In the genomic region with DNA sequence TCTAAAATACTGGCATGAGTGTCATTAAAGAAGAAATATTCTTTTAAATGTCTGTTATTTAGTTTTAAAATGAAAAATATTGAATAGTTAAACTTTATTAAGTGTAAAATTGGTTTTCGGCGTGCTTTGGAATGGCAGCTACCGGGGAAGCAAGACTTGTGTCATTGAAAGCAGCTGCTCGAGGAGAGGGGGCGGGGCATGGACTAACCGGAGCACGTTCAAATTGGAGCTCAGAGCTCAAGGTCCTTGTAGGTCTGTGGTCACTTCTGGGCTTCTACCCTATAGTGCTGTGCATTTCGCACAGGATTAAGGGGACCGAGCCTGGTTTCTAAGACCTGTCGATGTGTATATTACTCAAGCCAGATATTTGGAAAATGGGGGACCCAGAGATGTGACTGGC, we compare ENCODE assay signal across 17 mouse cellular contexts.
DNase-seq lines count a peak whose midpoint lies in the region; ATAC-seq lines count a peak whose summit lies in the region.
"Had no signal": no experiment of that assay in that cellular context is flagged by ENCODE, and none has a peak within 500 bp of the region (broad histone marks: within the 10 kb centered on the region; RNA-seq: fewer than 3 reads in every experiment).

No protein-coding gene starts in this region.

- H3K36me3 ChIP-seq in embryonic facial prominence, embryonic 13.5 days = no peaks in the 10 kb centered on the region
- H3K36me3 ChIP-seq: forebrain, embryonic 12.5 days; hindbrain, embryonic 10.5 days; midbrain, embryonic 15.5 days; neural tube, embryonic 12.5 days had no signal

- WGBS in embryonic facial prominence, embryonic 13.5 days = 40% methylated on average over 10 of the region's 10 CpGs

- ATAC-seq in embryonic facial prominence, embryonic 13.5 days (ENCODE audit: insufficient number of reproducible peaks, insufficient read depth, low FRiP score, low TSS enrichment, low read depth) = no peak
- ATAC-seq in erythroid progenitor cell, adult 5-6 weeks (replicated peaks; ENCODE audit: low FRiP score, poor library complexity, severe bottlenecking) = no peak
- ATAC-seq: midbrain, embryonic 15.5 days; Patski had no signal

- peaks cover 23% of the 10 kb centered on the region for H3K27me3 ChIP-seq in embryonic facial prominence, embryonic 13.5 days
- H3K27me3 ChIP-seq: forebrain, embryonic 12.5 days; midbrain, embryonic 15.5 days; neural tube, embryonic 12.5 days had no signal

- no peaks in the 10 kb centered on the region for H3K9me3 ChIP-seq in embryonic facial prominence, embryonic 13.5 days
- H3K9me3 ChIP-seq: forebrain, embryonic 12.5 days; hindbrain, embryonic 10.5 days; midbrain, embryonic 15.5 days; neural tube, embryonic 12.5 days had no signal

- H3K4me3 ChIP-seq in embryonic facial prominence, embryonic 13.5 days = no peak overlapping the region
- H3K4me3 ChIP-seq: forebrain, embryonic 12.5 days; hindbrain, embryonic 10.5 days; layer of hippocampus, adult 2 months; left cerebral cortex, adult 2 months; midbrain, embryonic 15.5 days; neural tube, embryonic 12.5 days had no signal

- DNase-seq in heart, adult 11 months = peak; percentile 94
- no peak for DNase-seq in heart, postnatal 25 days (ENCODE audit: low spot score)
- DNase-seq in left cerebral cortex, postnatal 4 days = peak; percentile 2
- DNase-seq in left cerebral cortex, postnatal 36 days (ENCODE audit: low spot score in 2 of 2) = no peak
- DNase-seq in heart, postnatal 10 days = peak; percentile 18 to 22
- DNase-seq in frontal cortex, postnatal 14 days (ENCODE audit: low spot score in 2 of 2) = no peak
- DNase-seq: cerebellum, adult 11-12 months; liver had no signal

- no peak overlapping the region for H3K27ac ChIP-seq in embryonic facial prominence, embryonic 13.5 days
- H3K27ac ChIP-seq: forebrain, embryonic 12.5 days; hindbrain, embryonic 10.5 days; layer of hippocampus, adult 2 months; left cerebral cortex, adult 2 months; midbrain, embryonic 15.5 days; neural tube, embryonic 12.5 days had no signal

- peaks cover 31% of the 10 kb centered on the region for H3K4me1 ChIP-seq in embryonic facial prominence, embryonic 13.5 days
- H3K4me1 ChIP-seq: forebrain, embryonic 12.5 days; midbrain, embryonic 15.5 days; neural tube, embryonic 12.5 days had no signal

- peak overlapping the region; percentile 11; the same call in 1 of the 2 replicates for H3K4me2 ChIP-seq in embryonic facial prominence, embryonic 13.5 days
- H3K4me2 ChIP-seq: forebrain, embryonic 12.5 days; midbrain, embryonic 15.5 days; neural tube, embryonic 12.5 days had no signal

- intact Hi-C loops in heart, postnatal 25 days (cut with DNase I) = no loop called here
- intact Hi-C loops in left cerebral cortex, postnatal 4 days (cut with DNase I) = no loop called here
- intact Hi-C loops in left cerebral cortex, postnatal 36 days (cut with DNase I) = no loop called here
- intact Hi-C loops in heart, postnatal 10 days (cut with DNase I) = no loop called here

- no peak overlapping the region for H3K9ac ChIP-seq in embryonic facial prominence, embryonic 13.5 days
- H3K9ac ChIP-seq: forebrain, embryonic 12.5 days; midbrain, embryonic 15.5 days; neural tube, embryonic 12.5 days had no signal

Comparison
In these comparisons a context has a peak if more than half of its experiments do, and no peak if none do; other contexts are left out.
1. DNase-seq: peak in heart, adult 11 months (single experiment), left cerebral cortex, postnatal 4 days (single experiment) and heart, postnatal 10 days (2 of 2); none in heart, postnatal 25 days (single experiment), left cerebral cortex, postnatal 36 days (0 of 2) and frontal cortex, postnatal 14 days (0 of 2).